Mouse (Mus musculus) forebrain, embryonic 15.5 days (tissue): ENCODE results near the gene Sgsm3. TPM values are rescaled to one million over a fixed set of nuclear protein-coding genes. Genes with fewer than 3 reads are reported as not detected.
A peak's percentile ranks its signal among the peaks of the same experiment; 100 is the strongest.

Source experiments
- ATAC-seq: fragments of 200-750 bp; cut with Nextera tagmentation; replicated peaks from 2 replicates; pipeline ENCODE4 v1.8.0; 2017; ENCODE audit warnings: mild to moderate bottlenecking, moderate TSS enrichment, moderate library complexity
- H3K27ac ChIP-seq: fragments of 300-500 bp; sonication (generic); replicated peaks from 2 replicates; pipeline ENCODE4 v1.5.1; 2015; ENCODE audit warnings: mild to moderate bottlenecking, inconsistent platforms
- H3K27me3 ChIP-seq: fragments of 300-500 bp; sonication (generic); 2 replicates; pipeline ENCODE4 v1.6.1; 2015; ENCODE audit warnings: inconsistent platforms
- H3K36me3 ChIP-seq: fragments of 300-500 bp; sonication (generic); 2 replicates; pipeline ENCODE4 v1.6.1; 2015; ENCODE audit warnings: mild to moderate bottlenecking, inconsistent platforms
- H3K4me1 ChIP-seq: fragments of 300-500 bp; sonication (generic); 2 replicates; pipeline ENCODE4 v1.6.1; 2015; ENCODE audit warnings: inconsistent platforms
- H3K4me2 ChIP-seq: fragments of 300-500 bp; sonication (generic); replicated peaks from 2 replicates; pipeline ENCODE4 v1.6.1; 2015; ENCODE audit warnings: mild to moderate bottlenecking, inconsistent platforms
- H3K4me3 ChIP-seq: fragments of 300-500 bp; sonication (generic); 2 replicates; pipeline ENCODE4 v1.5.1; 2015; ENCODE audit warnings: mild to moderate bottlenecking, inconsistent platforms
- H3K9ac ChIP-seq: fragments of 300-500 bp; sonication (generic); replicated peaks from 2 replicates; pipeline ENCODE4 v1.6.1; 2015; ENCODE audit warnings: mild to moderate bottlenecking, inconsistent platforms
- H3K9me3 ChIP-seq: fragments of 300-500 bp; sonication (generic); 2 replicates; pipeline ENCODE4 v1.6.1; 2016; ENCODE audit warnings: inconsistent platforms
- WGBS: fragments of 180-500 bp; shearing (Covaris S2); methylation state at CpG from one replicate; pipeline ENCODE4 v1.1.7; 2015; ENCODE audit warnings: mixed read lengths; 5-methylcytosine and 5-hydroxymethylcytosine counted together
- polyA plus RNA-seq: library from polyadenylated mRNA; unstranded; fragments of >200 nt; fragmentation: Nextera tagmentation; extraction: Ambion mirVana; gene quantifications from 2 replicates; pipeline ENCODE4 v1.2.1, GENCODE M21; 2015

Gene Sgsm3
- polyA plus RNA-seq, 1 experiment from 2014 or later, result 56.6 TPM

DNA sequence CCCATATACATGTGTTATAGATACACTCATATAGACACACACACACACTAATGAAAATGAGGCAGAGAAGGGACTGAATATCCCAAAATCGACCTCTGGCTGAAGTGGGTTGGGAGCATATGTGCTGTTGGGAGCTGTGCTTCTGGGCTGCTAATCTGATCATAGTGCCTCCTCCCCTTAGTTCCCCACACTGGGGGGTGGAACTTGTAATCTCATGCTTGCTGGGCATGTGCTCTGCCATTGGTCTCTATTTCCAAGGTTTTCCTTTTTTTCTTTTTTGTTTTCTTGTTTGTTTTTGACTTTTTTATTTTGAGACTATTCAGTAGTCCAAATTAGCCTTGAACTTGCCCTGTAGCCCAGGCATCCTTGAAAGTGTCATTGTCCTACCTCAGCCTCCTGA is 10.8 kb downstream of the Sgsm3 start:
- H3K4me3 ChIP-seq, result no peak overlapping the region
- no peaks in the 10 kb centered on the region for H3K9me3 ChIP-seq
- H3K9ac ChIP-seq, result no peak overlapping the region
- no peaks in the 10 kb centered on the region for H3K4me1 ChIP-seq
- ATAC-seq, result no peak
- H3K36me3 ChIP-seq, result no peaks in the 10 kb centered on the region
- H3K27ac ChIP-seq, result no peak overlapping the region
- WGBS, result 44% methylated on average over 1 of the region's 1 CpGs
- H3K4me2 ChIP-seq, result no peak overlapping the region
- no peaks in the 10 kb centered on the region for H3K27me3 ChIP-seq

DNA sequence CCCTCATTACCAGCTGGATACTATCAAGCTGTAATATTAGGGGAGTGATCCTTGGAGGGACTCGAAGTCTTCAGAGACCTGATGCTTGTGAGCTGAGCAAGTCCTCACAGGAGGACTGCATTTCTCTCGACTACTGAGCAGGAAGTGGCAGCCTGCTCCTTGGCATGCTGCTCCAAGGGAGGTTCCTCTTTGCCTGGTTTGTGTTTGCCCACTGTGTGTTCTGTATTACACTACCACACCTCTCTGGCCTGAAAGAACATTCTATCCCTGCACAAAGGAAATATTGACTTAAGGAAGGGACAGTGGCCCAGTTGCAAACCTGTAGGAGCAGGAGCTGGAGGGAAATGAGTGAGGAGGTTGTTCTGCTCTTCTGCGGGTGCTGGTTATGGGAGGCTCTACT is 12.1 kb downstream of the Sgsm3 start:
- WGBS, result 85% methylated on average over 3 of the region's 3 CpGs
- Histone ChIP-seq H3K27me3 (no peaks in the 10 kb centered on the region), H3K4me1 (no peaks in the 10 kb centered on the region), H3K36me3 (no peaks in the 10 kb centered on the region), H3K9me3 (no peaks in the 10 kb centered on the region), H3K4me3 (no peak overlapping the region), H3K4me2 (no peak overlapping the region), H3K9ac (no peak overlapping the region), H3K27ac (no peak overlapping the region)
- no peak for ATAC-seq

DNA sequence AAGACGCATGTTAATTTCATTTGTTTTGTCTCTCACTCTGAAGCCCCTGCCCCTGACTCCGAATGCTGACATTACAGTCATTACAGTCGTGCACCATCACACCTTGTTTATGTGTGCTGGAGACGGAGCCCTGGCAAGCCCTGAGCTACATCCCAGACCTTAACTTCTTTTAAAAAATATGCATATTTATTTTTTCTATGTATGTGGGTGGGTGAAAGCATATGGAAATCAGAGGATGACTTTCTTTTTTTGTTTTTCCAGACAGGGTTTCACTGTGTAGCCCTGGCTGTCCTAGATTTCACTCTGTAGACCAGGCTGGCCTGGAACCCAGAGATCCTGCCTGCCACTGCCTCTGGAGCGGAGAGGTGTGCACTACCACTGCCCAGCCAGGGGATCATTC is 17.4 kb downstream of the Sgsm3 start:
- Histone ChIP-seq H3K9ac (no peak overlapping the region), H3K4me2 (no peak overlapping the region), H3K4me1 (no peaks in the 10 kb centered on the region), H3K27me3 (no peaks in the 10 kb centered on the region), H3K4me3 (no peak overlapping the region), H3K9me3 (no peaks in the 10 kb centered on the region), H3K36me3 (no peaks in the 10 kb centered on the region), H3K27ac (no peak overlapping the region)
- 90% methylated on average over 5 of the region's 5 CpGs for WGBS
- no peak for ATAC-seq

DNA sequence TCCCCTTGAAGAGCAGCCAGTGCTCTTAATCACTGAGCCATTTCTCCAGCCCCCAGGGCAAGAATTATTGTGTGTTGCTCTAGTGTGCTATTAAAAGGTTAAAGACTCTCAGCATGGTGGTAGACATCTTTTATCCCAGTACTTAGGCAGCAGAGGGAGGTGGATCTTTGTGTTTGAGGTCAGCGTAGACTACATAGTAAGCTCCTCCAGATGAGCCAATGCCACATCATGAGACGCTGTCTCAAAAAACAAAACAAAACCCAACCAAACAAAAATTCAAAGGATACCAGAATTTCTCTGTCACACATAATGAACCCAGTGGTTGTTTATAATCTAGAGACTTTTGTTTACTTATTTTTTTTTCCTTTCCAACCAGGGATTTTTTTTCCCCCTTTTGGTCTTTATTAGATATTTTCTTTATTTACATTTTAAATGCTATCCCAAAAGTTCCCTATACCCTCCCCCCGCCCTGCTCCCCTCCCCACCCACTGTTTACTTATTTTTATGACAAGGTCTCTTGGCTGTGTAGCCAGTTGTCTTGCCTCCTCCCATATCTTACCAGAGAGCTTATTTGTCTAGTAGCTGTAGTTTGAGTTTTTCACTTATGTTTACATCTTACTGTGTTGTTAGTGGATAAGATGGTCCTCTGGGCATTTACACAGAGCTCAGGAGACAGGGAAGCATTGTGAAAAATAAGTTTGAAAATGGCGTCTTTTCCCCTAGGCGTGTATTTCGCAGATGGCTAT is 18.7 kb downstream of the Sgsm3 start:
- no peak overlapping the region for H3K27ac ChIP-seq
- H3K9me3 ChIP-seq, result no peaks in the 10 kb centered on the region
- H3K4me2 ChIP-seq, result no peak overlapping the region
- WGBS, result 81% methylated on average over 6 of the region's 6 CpGs
- peaks cover 3% of the 10 kb centered on the region; the same call in 1 of the 2 replicates for H3K4me1 ChIP-seq
- no peak for ATAC-seq
- no peak overlapping the region for H3K4me3 ChIP-seq
- H3K27me3 ChIP-seq, result no peaks in the 10 kb centered on the region
- H3K9ac ChIP-seq, result no peak overlapping the region
- H3K36me3 ChIP-seq, result no peaks in the 10 kb centered on the region

DNA sequence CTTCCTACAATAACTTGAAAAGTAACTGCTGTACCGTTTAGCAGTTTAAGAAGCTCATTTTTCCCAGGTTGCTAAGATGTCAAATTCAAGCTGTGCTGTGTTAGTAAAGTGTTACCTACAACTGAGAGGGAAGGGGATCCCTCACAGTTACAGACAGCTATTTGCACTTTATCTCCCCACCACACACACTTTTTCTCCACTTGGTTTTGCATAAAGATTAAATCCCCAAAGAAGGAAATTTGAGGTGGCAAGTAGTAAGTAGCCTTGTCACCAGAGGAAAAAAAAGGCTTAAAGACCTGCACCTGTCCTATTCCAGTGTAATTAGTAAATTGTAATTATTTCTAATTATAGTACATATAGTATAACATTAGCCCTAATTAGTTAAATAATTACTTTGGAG is 19.5 kb downstream of the Sgsm3 start:
- Histone ChIP-seq H3K27ac (no peak overlapping the region), H3K4me2 (no peak overlapping the region), H3K36me3 (no peaks in the 10 kb centered on the region), H3K9ac (no peak overlapping the region), H3K4me3 (no peak overlapping the region), H3K9me3 (no peaks in the 10 kb centered on the region), H3K27me3 (no peaks in the 10 kb centered on the region), H3K4me1 (peaks cover 3% of the 10 kb centered on the region; the same call in 1 of the 2 replicates)
- 67% methylated on average over 1 of the region's 1 CpGs for WGBS
- no peak for ATAC-seq

DNA sequence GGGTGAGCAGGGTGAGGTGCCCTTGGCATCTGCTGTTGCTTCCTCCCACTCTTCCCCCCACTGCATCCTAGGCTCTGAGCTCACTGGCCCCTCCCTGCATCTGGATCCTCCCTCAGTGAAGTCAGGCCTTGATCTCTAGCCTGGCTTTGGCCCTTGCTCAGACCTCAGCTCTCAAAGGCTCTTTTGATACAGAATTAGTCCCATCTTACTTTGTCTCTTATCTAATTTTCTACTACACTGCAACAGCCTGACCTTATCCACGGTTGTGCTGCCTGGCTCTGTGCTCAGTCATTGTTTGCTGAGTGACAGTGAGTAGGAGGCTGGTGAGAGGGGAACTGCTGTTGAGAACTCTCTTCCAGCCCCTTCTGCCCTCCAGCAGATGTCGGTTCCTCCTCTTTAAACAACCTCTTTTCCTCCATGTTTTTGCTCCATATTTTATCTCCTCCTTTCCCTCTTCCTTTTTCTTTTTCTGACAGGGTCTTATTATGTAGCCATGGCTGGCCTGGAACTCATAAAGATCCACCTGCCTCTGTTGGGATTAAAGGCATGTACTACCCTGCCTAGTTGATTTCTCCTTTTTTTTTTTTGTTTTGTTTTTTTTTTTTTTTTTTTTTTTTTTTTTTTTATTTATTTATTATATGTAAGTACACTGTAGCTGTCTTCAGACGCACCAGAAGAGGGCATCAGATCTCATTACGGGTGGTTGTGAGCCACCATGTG is 23.0 kb downstream of the Sgsm3 start:
- WGBS, result 54% methylated on average over 4 of the region's 4 CpGs
- Histone ChIP-seq H3K27me3 (no peaks in the 10 kb centered on the region), H3K36me3 (peaks cover 7% of the 10 kb centered on the region; the same call in 1 of the 2 replicates), H3K27ac (no peak overlapping the region), H3K4me3 (no peak overlapping the region), H3K9me3 (no peaks in the 10 kb centered on the region), H3K4me2 (no peak overlapping the region), H3K9ac (no peak overlapping the region), H3K4me1 (peaks cover 3% of the 10 kb centered on the region; the same call in 1 of the 2 replicates)
- no peak for ATAC-seq

DNA sequence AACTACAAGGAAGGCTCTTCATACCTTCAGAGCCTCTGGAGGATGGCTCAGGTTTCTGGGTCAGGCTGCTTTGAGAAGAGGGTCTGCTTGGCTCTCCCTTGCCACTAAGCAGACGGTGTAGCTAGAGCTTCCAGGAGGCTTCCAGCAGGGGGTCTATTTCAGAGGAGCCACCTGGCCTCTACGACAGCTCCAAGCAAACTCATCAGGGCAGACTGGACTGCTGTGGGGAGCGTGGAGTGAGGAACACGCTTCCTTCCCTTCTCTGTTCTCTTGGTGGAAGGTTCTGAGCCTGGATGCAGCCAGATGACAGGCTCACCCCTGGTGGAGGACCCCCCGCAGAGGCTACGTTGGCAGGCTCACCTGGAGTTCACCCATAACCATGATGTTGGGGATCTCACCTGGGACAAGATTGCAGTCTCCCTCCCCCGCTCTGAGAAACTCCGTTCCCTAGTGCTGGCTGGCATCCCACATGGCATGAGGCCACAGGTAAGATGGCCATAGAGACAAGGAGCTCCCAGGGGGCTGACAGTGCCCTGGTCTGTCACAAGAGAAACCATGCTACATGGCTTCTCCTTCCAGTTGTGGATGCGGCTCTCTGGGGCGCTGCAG is 28.7 kb downstream of the Sgsm3 start:
- H3K36me3 ChIP-seq, result peaks cover 28% of the 10 kb centered on the region
- 89% methylated on average over 10 of the region's 10 CpGs for WGBS
- ATAC-seq, result no peak
- no peak overlapping the region for H3K4me2 ChIP-seq
- no peaks in the 10 kb centered on the region for H3K27me3 ChIP-seq
- H3K9ac ChIP-seq, result no peak overlapping the region
- no peaks in the 10 kb centered on the region for H3K9me3 ChIP-seq
- H3K27ac ChIP-seq, result no peak overlapping the region
- no peaks in the 10 kb centered on the region for H3K4me1 ChIP-seq
- no peak overlapping the region for H3K4me3 ChIP-seq

DNA sequence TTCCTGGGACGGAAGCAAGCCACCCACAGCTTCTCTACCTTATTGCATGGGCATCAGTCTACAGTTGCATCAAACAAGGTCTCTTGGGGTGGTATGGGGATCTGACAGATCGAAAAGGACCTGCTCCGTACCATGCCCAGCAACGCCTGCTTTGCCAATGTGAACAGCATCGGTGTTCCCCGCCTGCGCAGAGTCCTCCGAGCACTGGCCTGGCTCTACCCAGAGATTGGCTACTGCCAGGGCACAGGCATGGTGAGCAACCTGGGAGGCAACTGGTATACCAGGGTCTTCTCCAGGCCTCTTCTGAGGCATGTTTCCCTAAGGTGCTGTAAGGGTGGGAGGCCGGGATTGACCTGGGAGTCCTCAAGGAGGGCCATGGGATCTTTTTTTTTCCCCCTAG is 29.8 kb downstream of the Sgsm3 start:
- Histone ChIP-seq H3K4me3 (no peak overlapping the region), H3K4me1 (no peaks in the 10 kb centered on the region), H3K9me3 (no peaks in the 10 kb centered on the region), H3K27ac (no peak overlapping the region), H3K27me3 (no peaks in the 10 kb centered on the region), H3K36me3 (peaks cover 34% of the 10 kb centered on the region), H3K9ac (no peak overlapping the region), H3K4me2 (no peak overlapping the region)
- ATAC-seq, result no peak
- WGBS, result 94% methylated on average over 9 of the region's 9 CpGs

DNA sequence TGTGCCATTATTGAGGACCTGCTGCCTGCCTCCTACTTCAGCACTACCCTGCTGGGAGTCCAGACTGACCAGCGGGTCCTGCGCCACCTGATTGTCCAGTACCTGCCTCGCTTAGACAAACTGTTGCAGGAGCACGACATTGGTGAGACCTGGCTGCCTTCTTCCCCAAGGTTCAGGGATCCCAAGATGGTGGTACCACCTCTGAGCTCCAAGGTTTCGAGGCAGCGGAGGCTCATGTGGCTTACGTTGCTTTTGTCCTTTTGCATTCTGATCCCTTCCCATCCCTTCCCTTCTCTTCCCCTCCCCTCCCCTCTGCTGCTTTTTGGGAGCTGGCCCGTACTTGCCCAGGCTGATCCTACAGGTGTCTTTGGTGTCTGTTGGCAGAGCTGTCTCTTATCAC is 30.3 kb downstream of the Sgsm3 start:
- no peak for ATAC-seq
- H3K4me1 ChIP-seq, result no peaks in the 10 kb centered on the region
- WGBS, result 92% methylated on average over 8 of the region's 8 CpGs
- no peak overlapping the region for H3K4me2 ChIP-seq
- H3K4me3 ChIP-seq, result no peak overlapping the region
- no peaks in the 10 kb centered on the region for H3K27me3 ChIP-seq
- H3K36me3 ChIP-seq, result peaks cover 39% of the 10 kb centered on the region
- no peak overlapping the region for H3K27ac ChIP-seq
- no peak overlapping the region for H3K9ac ChIP-seq
- no peaks in the 10 kb centered on the region for H3K9me3 ChIP-seq

DNA sequence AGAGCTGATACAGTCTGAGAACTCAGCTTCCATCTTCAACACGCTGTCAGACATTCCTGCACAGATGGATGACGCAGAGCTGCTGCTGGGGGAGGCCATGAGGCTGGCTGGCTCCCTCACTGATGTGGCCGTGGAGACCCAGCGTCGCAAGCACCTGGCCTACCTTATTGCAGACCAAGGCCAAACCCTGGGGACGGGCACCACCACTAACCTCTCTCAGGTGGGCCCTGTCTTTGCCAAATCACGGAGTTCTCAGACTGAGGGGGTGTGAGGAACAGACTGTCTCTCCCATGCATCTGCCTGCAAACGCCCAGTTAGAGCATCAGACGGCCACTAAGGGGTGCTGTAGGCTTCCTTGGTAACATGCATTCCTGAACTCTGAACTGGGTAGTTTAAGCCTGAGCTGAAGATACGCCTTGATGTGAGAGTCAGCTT is 31.1 kb downstream of the Sgsm3 start:
- Histone ChIP-seq H3K27ac (no peak overlapping the region), H3K4me2 (no peak overlapping the region), H3K27me3 (no peaks in the 10 kb centered on the region), H3K9me3 (no peaks in the 10 kb centered on the region), H3K36me3 (peaks cover 42% of the 10 kb centered on the region), H3K4me1 (no peaks in the 10 kb centered on the region), H3K9ac (no peak overlapping the region), H3K4me3 (no peak overlapping the region)
- WGBS, result 63% methylated on average over 10 of the region's 10 CpGs
- no peak for ATAC-seq

DNA sequence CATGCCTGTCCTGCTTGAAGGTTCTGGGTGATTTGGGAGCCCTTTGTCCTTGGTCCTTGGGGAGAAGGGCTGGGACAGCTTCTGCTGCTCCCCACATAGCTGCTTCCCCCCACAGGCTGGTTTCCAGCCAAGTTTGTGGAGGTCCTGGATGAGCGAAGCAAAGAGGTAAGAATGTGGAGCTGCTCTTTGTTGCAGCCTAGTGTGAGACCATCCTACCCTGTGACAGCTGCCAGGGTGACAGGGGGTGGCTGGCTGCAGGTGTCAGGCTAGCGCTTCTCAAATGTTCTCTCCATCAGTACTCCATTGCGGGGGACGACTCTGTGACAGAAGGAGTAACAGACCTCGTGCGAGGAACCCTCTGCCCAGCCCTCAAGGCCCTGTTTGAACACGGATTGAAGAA is 32.5 kb downstream of the Sgsm3 start:
- Histone ChIP-seq H3K4me1 (no peaks in the 10 kb centered on the region), H3K36me3 (peaks cover 48% of the 10 kb centered on the region)

DNA sequence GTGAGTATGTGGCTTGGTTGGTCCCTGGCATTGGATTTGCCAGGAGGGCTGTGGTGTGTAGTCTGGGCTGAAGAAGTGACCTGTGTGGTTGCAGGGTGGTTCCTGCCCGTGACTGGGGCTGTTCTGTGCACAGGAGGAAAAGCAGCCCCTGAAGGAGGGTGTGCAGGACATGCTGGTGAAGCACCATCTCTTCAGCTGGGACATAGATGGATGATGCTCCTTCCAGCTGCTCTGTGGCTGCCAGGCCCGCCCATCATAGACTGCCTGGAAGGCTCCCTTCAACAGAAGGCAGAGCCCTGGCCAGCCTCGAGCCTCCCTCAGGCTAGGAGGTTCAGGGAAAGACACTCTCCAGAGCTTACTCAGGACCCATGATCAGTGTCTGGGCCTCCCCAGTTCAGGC is 34.0 kb downstream of the Sgsm3 start:
- no peaks in the 10 kb centered on the region for H3K4me1 ChIP-seq
- H3K4me3 ChIP-seq, result no peak overlapping the region
- H3K9me3 ChIP-seq, result no peaks in the 10 kb centered on the region
- peaks cover 58% of the 10 kb centered on the region for H3K36me3 ChIP-seq
- H3K27me3 ChIP-seq, result no peaks in the 10 kb centered on the region
- H3K27ac ChIP-seq, result no peak overlapping the region
- 86% methylated on average over 3 of the region's 3 CpGs for WGBS
- no peak for ATAC-seq
- no peak overlapping the region for H3K4me2 ChIP-seq
- H3K9ac ChIP-seq, result no peak overlapping the region

More for the DNA sequence above, 32.5 kb downstream of the Sgsm3 start:
- Histone ChIP-seq H3K27ac (peak overlapping the region; percentile 25; the same call in 1 of the 2 replicates), H3K9ac (no peak overlapping the region), H3K27me3 (no peaks in the 10 kb centered on the region), H3K9me3 (no peaks in the 10 kb centered on the region), H3K4me3 (no peak overlapping the region), H3K4me2 (no peak overlapping the region)
- ATAC-seq, result no peak
- WGBS, result 85% methylated on average over 7 of the region's 7 CpGs
